Mouse (Mus musculus) small intestine, adult 2 months (tissue): ENCODE data around the gene Dhx29.

Source experiments
- CTCF ChIP-seq: fragments of 200-500 bp; IDR thresholded peaks from 2 replicates; pipeline ENCODE4 v1.5.1; 2012; ENCODE audit warnings: low read depth, mild to moderate bottlenecking, control low read depth, inconsistent platforms, low read length, moderate library complexity, mixed read lengths; ENCODE audit not compliant: insufficient replicate concordance, insufficient read length; ENCODE audit errors: extremely low read depth
- POLR2A ChIP-seq: fragments of 200-500 bp; IDR thresholded peaks from 2 replicates; pipeline ENCODE4 v1.6.1; 2012; ENCODE audit warnings: low read depth, mild to moderate bottlenecking, control low read depth, inconsistent platforms, low read length, moderate library complexity

- TF ChIP-seq POLR2A, result no peak
- TF ChIP-seq CTCF, result no peak
These were observed 16.8 kb upstream of the Dhx29 start for GRCm38 (mm10) chr13:112910434-112910833.
